Mouse (Mus musculus) cortical plate, adult 2 months (tissue): Measurements from ENCODE around the gene Prr30. TPM values are rescaled to one million over a fixed set of nuclear protein-coding genes. Genes with fewer than 3 reads are reported as not detected.
"Not testable (repeated sequence)": the region's sequence is repeated elsewhere in the genome, so short reads cannot be mapped to it uniquely, and the experiment has no call there.

Source experiments
- H3K27ac ChIP-seq: fragments of 200-500 bp; 2 replicates; pipeline ENCODE4 v1.5.1; 2012; ENCODE audit warnings: low read length, control low read depth, inconsistent platforms; ENCODE audit not compliant: insufficient read depth
- H3K4me1 ChIP-seq: fragments of 200-500 bp; 2 replicates; pipeline ENCODE4 v1.6.1; 2011; ENCODE audit warnings: low read length; ENCODE audit not compliant: control insufficient read depth, insufficient read depth
- H3K4me3 ChIP-seq: fragments of 200-500 bp; 2 replicates; pipeline ENCODE4 v1.5.1; 2011; ENCODE audit warnings: mild to moderate bottlenecking, low read length, control low read depth; ENCODE audit not compliant: insufficient read depth
- CTCF ChIP-seq: fragments of 200-500 bp; IDR thresholded peaks from 2 replicates; pipeline ENCODE4 v1.5.1; 2011; ENCODE audit warnings: mild to moderate bottlenecking, control low read depth, low read length; ENCODE audit not compliant: insufficient read depth; ENCODE audit errors: extremely low read depth
- POLR2A ChIP-seq: fragments of 200-500 bp; IDR thresholded peaks from 2 replicates; pipeline ENCODE4 v1.6.1; 2011; ENCODE audit warnings: mild to moderate bottlenecking, low read length, control low read depth; ENCODE audit not compliant: insufficient read depth; ENCODE audit errors: extremely low read depth
- polyA plus RNA-seq: library from polyadenylated mRNA; depleted of rRNA; stranded (reverse); fragments of >200 nt; gene quantifications from 2 replicates; pipeline ENCODE4 v1.2.3, GENCODE M21; 2012; rRNA removed

Gene Prr30
- polyA plus RNA-seq = not detected in 2 replicates

DNA sequence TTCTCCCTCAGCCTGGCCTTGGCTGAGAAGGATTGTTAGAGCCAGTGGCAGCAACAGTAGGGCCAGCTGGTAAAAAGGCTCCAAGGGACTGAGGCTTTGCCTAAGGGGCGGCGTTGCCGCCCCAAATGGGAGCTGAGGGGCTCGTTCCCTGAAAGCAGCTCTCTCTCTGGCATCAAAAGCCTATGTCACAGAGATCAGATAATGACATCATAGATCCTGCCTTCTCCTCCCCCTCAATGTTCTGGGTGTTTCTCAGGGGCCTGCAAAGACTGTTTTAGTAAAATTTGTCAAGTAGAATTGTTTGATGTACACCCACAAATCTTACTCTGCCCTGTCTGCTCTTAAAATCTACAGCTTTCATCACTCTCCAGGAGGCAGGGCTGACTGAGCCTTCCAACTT, at the start of gene Prr30:
Prr30 (minus strand) TSS at position 101 of the 400 bp plus-strand sequence.
- H3K4me1 ChIP-seq = no peaks in the 10 kb centered on the region
- H3K27ac ChIP-seq = no peak within 1 kb of the TSS
- TF ChIP-seq CTCF (no peak), POLR2A (no peak)
- no peak within 1 kb of the TSS for H3K4me3 ChIP-seq

DNA sequence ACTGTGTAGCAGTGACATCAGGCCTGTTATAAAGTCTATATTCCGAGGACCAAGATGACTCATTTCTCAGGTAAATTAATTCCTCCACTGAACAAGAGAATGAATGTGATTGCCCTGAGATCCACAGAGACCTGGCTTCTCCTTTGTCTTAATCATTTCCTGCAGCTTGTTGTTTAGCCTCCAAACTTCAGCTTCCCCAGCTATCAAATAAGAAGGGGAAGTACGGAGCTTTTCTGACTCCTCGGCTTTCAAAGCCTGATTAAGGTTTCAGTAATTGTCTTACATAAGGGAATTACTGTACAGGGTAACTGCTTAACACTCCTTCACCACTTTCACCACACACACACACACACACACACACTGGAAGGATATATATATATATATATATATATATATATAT, 46.7 kb upstream of the Prr30 start:
- Histone ChIP-seq H3K4me3 (no peak overlapping the region), H3K27ac (no peak overlapping the region), H3K4me1 (no peaks in the 10 kb centered on the region)
- TF ChIP-seq POLR2A = no peak
- no peak for TF ChIP-seq CTCF

DNA sequence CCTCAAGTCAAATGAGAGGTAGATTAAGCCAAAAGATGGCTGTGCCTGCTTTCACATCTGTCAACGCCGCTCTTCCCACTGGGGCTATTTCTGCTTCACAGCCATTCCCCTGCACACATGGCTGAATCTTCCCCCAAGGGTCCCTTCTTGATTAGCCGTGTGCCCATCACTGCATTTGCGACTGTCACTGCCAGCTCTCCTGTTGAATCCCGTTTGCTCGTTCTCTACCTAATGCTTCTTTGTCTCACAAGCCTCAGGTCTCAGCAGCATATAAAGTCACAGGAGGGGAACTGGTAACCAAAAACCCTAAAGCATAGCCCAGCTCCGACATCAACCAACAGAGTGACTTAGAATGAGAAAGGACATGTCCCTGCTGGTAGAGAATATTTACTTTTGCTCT, 45.6 kb upstream of the Prr30 start:
- Histone ChIP-seq H3K27ac (no peak overlapping the region), H3K4me3 (no peak overlapping the region), H3K4me1 (no peaks in the 10 kb centered on the region)
- TF ChIP-seq POLR2A (no peak), CTCF (no peak)

DNA sequence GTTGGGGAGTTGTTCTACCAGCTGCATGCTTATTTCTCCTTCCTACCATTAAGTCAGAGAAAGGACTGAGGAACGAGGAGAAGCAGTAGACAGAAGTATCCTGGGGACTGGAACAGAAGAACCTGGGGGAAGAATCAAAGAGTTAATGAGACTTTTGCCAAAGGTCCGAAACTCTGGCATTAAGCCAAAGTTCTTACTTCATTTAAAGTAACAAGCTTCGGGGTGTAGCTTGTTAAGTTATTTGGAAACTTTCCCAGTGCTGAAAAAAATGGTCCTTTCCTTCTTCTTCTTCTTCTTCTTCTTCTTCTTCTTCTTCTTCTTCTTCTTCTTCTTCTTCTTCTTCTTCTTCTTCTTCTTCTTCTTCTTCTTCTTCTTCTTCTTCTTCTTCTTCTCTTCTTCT, 44.3 kb upstream of the Prr30 start:
- not testable (repeated sequence) for H3K27ac ChIP-seq, H3K4me3 ChIP-seq, H3K4me1 ChIP-seq

DNA sequence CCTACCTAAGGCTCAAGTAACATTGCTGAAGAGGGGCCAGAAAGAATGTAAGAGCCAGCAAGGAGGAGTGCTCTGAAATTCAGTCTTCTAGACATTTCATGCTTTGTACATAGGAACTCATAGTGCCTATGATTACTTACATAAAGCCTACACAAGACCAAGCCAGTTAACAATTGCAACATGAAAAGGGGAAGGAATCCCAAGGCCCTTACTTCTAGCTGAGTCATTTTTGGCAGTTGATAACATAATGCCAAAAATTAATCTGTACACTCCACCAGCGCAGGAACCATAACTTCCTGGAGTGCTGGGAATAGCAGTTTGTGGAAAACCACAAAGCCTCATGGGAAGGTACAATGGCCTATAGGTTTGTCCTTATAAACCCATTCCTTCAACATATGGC, 37.8 kb upstream of the Prr30 start:
- Histone ChIP-seq H3K27ac (no peak overlapping the region), H3K4me3 (no peak overlapping the region), H3K4me1 (no peaks in the 10 kb centered on the region)
- TF ChIP-seq CTCF = no peak

DNA sequence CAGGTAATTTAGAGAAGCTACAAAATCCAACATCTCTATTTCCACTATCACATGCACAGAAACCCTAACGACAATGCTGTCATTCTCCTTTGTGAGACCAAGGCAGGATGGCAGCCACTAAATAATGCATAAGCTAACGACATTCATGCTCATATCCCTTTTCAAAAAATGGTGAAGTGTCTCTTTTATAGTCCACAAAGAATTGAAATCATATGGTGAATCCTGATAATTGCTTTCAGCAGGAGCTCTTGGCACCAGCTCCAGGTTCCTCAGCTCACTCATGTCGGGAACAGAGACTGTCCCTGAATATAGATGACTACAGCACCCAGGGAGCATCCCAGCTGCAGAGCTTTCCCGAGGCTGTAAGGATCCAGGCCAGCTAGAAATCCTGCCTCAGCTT, 28.9 kb upstream of the Prr30 start:
- TF ChIP-seq CTCF = no peak
- TF ChIP-seq POLR2A = no peak
- no peak overlapping the region for H3K27ac ChIP-seq
- H3K4me3 ChIP-seq = no peak overlapping the region
- H3K4me1 ChIP-seq = no peaks in the 10 kb centered on the region

DNA sequence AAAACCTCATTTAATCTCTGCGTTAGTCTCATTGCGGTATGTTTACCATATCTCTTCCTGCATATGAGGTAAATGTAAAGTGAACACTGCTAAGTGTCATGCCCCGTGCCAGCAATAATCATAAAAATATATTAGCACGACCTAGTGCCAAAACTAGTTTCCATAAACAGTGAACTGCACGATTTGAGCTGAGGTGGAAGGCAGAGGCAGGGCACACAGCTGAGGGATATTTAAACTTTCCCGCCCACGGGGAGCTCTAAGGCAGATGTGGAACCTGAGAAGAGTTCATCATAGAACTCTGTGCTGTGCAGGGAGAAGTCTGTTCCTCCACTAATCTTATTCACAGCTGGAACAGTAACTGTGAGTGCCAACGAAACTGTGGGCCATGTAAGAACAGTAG, 22.2 kb upstream of the Prr30 start:
- no peak for TF ChIP-seq POLR2A
- no peak for TF ChIP-seq CTCF
- no peak overlapping the region for H3K4me3 ChIP-seq
- H3K27ac ChIP-seq = no peak overlapping the region
- no peaks in the 10 kb centered on the region for H3K4me1 ChIP-seq

DNA sequence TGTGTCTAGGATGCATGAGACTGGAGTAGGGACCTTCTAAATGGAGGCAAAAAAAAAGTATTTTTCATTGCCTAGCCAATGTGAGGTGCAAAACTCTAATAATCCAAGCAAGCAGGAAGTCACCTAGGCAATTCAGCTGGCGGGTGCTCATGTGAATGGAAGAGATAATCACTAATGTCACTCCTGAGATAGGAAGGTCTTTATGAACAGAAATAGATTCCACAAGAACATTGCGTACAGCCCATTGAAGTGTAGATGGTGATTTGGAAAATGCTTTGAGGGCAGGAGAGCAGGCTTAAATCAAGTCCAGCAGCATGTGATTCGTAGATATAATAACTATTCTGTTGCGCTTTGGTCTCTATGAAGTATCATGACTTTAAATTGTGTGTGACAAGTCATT, 27.9 kb downstream of the Prr30 start:
- H3K27ac ChIP-seq = no peak overlapping the region
- H3K4me3 ChIP-seq = no peak overlapping the region

More for the DNA sequence above, 27.9 kb downstream of the Prr30 start:
- H3K4me1 ChIP-seq = no peaks in the 10 kb centered on the region
- TF ChIP-seq CTCF = no peak
- no peak for TF ChIP-seq POLR2A
